ENCODE assay signal across 11 mouse cellular contexts in genomic region chr2:156488166-156488814, GRCm38 (mm10). TPM values are rescaled to one million over a fixed set of nuclear protein-coding genes. Genes with fewer than 3 reads are reported as not detected.
DNase-seq lines count a peak whose midpoint lies in the region; ATAC-seq and TF ChIP-seq lines count a peak whose summit lies in the region.
"Had no signal": no experiment of that assay in that cellular context is flagged by ENCODE, and none has a peak within 500 bp of the region (broad histone marks: within the 10 kb centered on the region; RNA-seq: fewer than 3 reads in every experiment).

No protein-coding gene starts in this region.

- TF ChIP-seq CTCF in embryonic fibroblast, embryonic 13.5 days (IDR thresholded peaks at IDR 0.05; ENCODE audit: borderline replicate concordance, insufficient read depth, low read length), result no peak

- TF ChIP-seq POLR2A in embryonic fibroblast, embryonic 13.5 days (IDR thresholded peaks at IDR 0.05; ENCODE audit: low read depth, low read length), result no peak

- peaks cover 6% of the 10 kb centered on the region; the same call in 1 of the 2 replicates for H3K4me1 ChIP-seq in embryonic fibroblast, embryonic 13.5 days (ENCODE audit: control insufficient read depth, insufficient read depth, low read length)

- no peak overlapping the region for H3K4me3 ChIP-seq in embryonic fibroblast, embryonic 13.5 days (ENCODE audit: insufficient read depth, low read length)
- H3K4me3 ChIP-seq: limb, embryonic 13.5 days had no signal

- no peak for ATAC-seq in megakaryocyte, adult 5-6 weeks (ENCODE audit: poor library complexity, severe bottlenecking)
- ATAC-seq: activated CD4-positive, CD25-positive, alpha-beta regulatory T cell, adult 4 months; CD4-positive, CD25-positive, alpha-beta regulatory T cell, adult 4 months had no signal

- DNase-seq in gastrocnemius, adult 18-20 months (ENCODE audit: low spot score), result peak; percentile 30
- no peak for DNase-seq in gastrocnemius, postnatal 4 days (ENCODE audit: low spot score in 2 of 2)
- peak; percentile 44 for DNase-seq in retina, postnatal 1 day
- no peak for DNase-seq in retina, embryonic 14.5 days (ENCODE audit: low spot score)
- no peak for DNase-seq in kidney, adult 8-10 months
- no peak for DNase-seq in left cerebral cortex, adult 8-10 months (ENCODE audit: low spot score in 2 of 2)

- H3K27ac ChIP-seq in embryonic fibroblast, embryonic 13.5 days (ENCODE audit: insufficient read depth, low read length), result peak overlapping the region; percentile 44; the same call in 1 of the 2 replicates
- H3K27ac ChIP-seq: limb, embryonic 13.5 days had no signal

RNA-seq across cellular contexts. Expression of gene Aar2, which starts 59.1 kb away (rescaled TPM):
- total RNA-seq in gastrocnemius, adult 18-20 months (2021), result 10 to 100 TPM; 22.9 to 23.0 TPM
- total RNA-seq in gastrocnemius, postnatal 4 days (2021), result 10 to 100 TPM; 20.3 to 20.5 TPM
- 13.3 and 14.1 TPM in 2 replicates for polyA plus RNA-seq in embryonic fibroblast, embryonic 13.5 days (2011; ENCODE audit: insufficient read length, low read depth, missing spikeins)
- total RNA-seq in megakaryocyte, adult 5-6 weeks (2015), result 7.5 and 10.2 TPM in 2 replicates
- total RNA-seq in megakaryocyte, adult 5-6 weeks (2017), result 5.8 and 6.4 TPM in 2 replicates
- total RNA-seq in left cerebral cortex, adult 8-10 months (2022), result 10 to 100 TPM; 34.8 to 36.6 (median 35.9) TPM

Comparison
In these comparisons a context has a peak if more than half of its experiments do, and no peak if none do; other contexts are left out.
1. DNase-seq: peak in gastrocnemius, adult 18-20 months (single experiment) and retina, postnatal 1 day (single experiment); none in gastrocnemius, postnatal 4 days (0 of 2), retina, embryonic 14.5 days (single experiment), kidney, adult 8-10 months (0 of 2) and left cerebral cortex, adult 8-10 months (0 of 2).